Mouse (Mus musculus): ENCODE results near the gene Pfkm. TPM values are rescaled to one million over a fixed set of nuclear protein-coding genes. Genes with fewer than 3 reads are reported as not detected.

Gene Pfkm
- polyA plus RNA-seq, 1 experiment from 2014 or later, result 36.3 TPM

DNA sequence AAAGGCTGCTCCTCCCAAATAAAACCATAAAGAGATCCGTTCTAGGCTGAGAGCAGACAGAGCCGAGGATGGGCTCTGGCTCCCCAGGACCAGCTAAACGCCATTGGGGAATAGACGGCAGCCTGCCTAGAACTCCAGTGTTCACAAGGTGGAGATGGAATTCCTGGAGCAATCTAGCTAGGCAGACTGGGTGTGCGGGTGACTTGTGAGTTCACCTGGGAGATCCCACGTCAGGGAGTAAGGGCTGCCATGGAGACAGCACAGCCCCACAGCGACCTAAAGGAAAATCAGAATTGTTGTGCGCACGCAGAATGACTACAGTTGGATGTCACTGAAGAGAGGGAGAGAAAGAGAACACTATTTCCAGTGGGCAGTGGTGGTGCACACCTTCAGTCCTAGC lies 23.9 kb upstream of the Pfkm start:
- Histone ChIP-seq H3K4me1 (ENCODE audit: control insufficient read depth, insufficient read depth, low read length) (no peaks in the 10 kb centered on the region), H3K4me2 (no peak overlapping the region), H3K9me3 (ENCODE audit: control insufficient read depth, low read length) (no peaks in the 10 kb centered on the region), H3K36me3 (ENCODE audit: control insufficient read depth, insufficient read depth, low read length) (peaks cover 18% of the 10 kb centered on the region; the same call in 1 of the 2 replicates), H3K4me3 (ENCODE audit: low read depth, low read length) (no peak overlapping the region), H3K9ac (ENCODE audit: low read length) (no peak overlapping the region), H3K27me3 (ENCODE audit: control insufficient read depth, insufficient read depth, low read length) (no peaks in the 10 kb centered on the region), H3K27ac (ENCODE audit: low read depth, low read length) (no peak overlapping the region)
- DNase-seq (ENCODE audit: low spot score, missing footprints) (no peak), ATAC-seq (ENCODE audit: low FRiP score) (no peak)
- 94% methylated on average over 9 of the region's 9 CpGs for WGBS

DNA sequence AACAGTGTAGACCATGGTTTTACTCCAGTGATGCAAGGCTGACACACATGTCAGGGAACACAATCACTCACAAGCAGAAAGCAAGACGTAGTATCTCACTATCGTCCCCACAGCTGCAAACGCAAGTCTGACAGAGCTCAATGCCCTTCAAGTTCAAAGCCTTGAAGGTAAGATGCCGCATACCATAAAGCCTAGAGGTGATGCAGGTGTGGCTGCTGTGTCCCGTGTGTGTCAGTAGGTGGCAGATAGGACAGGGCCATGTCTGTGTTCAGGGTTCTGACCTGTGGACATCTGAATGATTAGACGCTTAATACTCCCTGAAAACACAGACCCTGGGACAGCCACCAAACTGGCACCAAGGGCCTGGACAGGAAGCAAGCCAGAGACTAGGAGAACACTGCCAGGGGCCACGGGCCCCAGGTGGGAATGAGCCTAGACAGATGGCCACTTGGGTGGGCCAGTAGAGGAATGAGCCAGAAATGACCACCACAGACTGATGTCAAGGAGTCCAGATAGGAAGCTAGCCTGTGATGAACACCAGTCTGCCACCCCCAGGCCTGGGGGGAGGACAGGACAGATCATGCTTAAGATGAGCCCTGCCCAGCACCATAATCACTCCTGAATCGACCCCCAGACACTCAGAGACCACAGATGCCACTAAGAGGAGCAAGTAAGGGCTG lies 22.7 kb upstream of the Pfkm start:
- DNase-seq (ENCODE audit: low spot score, missing footprints), result no peak
- Histone ChIP-seq H3K27me3 (ENCODE audit: control insufficient read depth, insufficient read depth, low read length) (no peaks in the 10 kb centered on the region), H3K4me2 (no peak overlapping the region), H3K27ac (ENCODE audit: low read depth, low read length) (no peak overlapping the region), H3K36me3 (ENCODE audit: control insufficient read depth, insufficient read depth, low read length) (peaks cover 18% of the 10 kb centered on the region; the same call in 1 of the 2 replicates), H3K9me3 (ENCODE audit: control insufficient read depth, low read length) (no peaks in the 10 kb centered on the region), H3K4me1 (ENCODE audit: control insufficient read depth, insufficient read depth, low read length) (no peaks in the 10 kb centered on the region), H3K4me3 (ENCODE audit: low read depth, low read length) (no peak overlapping the region), H3K9ac (ENCODE audit: low read length) (no peak overlapping the region)
- 92% methylated on average over 8 of the region's 8 CpGs for WGBS
- no peak for ATAC-seq (ENCODE audit: low FRiP score)

DNA sequence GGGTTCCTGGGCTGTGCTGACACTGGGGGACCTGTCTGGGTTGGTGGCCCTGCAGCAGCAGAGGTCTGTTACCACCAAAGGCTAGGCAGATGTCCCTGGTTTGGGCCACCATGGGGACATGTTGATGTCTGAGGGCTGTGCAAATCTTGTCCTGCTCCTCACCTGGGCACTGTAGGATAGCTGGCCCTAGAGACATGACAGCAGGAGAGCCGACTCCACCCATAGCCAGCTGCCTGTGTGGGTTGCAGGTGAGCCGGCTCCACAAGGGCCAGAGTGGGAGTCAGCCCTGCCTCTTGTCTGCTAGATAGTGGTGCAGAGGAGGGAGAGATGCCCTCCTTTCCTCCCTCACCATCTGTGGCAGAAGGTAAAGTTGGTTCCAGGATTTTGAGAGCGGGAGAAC lies 22.0 kb upstream of the Pfkm start:
- ATAC-seq (ENCODE audit: low FRiP score), result no peak
- no peaks in the 10 kb centered on the region for H3K4me1 ChIP-seq (ENCODE audit: control insufficient read depth, insufficient read depth, low read length)
- H3K27ac ChIP-seq (ENCODE audit: low read depth, low read length), result no peak overlapping the region
- no peak for DNase-seq (ENCODE audit: low spot score, missing footprints)
- H3K4me3 ChIP-seq (ENCODE audit: low read depth, low read length), result no peak overlapping the region
- 90% methylated on average over 3 of the region's 3 CpGs for WGBS
- H3K9ac ChIP-seq (ENCODE audit: low read length), result no peak overlapping the region
- no peak overlapping the region for H3K4me2 ChIP-seq
- peaks cover 18% of the 10 kb centered on the region; the same call in 1 of the 2 replicates for H3K36me3 ChIP-seq (ENCODE audit: control insufficient read depth, insufficient read depth, low read length)
- no peaks in the 10 kb centered on the region for H3K27me3 ChIP-seq (ENCODE audit: control insufficient read depth, insufficient read depth, low read length)
- H3K9me3 ChIP-seq (ENCODE audit: control insufficient read depth, low read length), result no peaks in the 10 kb centered on the region

DNA sequence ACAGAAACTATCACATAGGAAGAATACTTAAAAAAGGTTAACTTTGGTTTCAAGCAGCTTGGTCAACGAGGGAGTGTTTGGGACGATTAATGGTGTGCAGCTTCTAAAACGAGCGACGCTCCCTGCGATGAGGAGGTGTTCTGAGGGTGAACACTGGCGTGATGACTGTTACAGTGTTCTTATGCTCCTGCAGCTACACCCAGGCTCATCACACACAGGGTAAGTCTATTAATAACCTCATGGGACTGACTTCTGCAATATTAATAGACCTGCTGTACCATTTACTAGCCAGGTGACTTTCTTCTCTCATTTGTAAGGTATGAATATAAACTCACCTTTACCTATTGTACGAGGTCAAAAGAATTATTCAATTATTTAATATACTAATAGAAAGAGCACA lies 17.9 kb upstream of the Pfkm start:
- Histone ChIP-seq H3K36me3 (ENCODE audit: control insufficient read depth, insufficient read depth, low read length) (peaks cover 13% of the 10 kb centered on the region; the same call in 1 of the 2 replicates), H3K4me3 (ENCODE audit: low read depth, low read length) (no peak overlapping the region), H3K4me2 (no peak overlapping the region), H3K9me3 (ENCODE audit: control insufficient read depth, low read length) (no peaks in the 10 kb centered on the region), H3K27me3 (ENCODE audit: control insufficient read depth, insufficient read depth, low read length) (no peaks in the 10 kb centered on the region), H3K9ac (ENCODE audit: low read length) (no peak overlapping the region), H3K27ac (ENCODE audit: low read depth, low read length) (no peak overlapping the region), H3K4me1 (ENCODE audit: control insufficient read depth, insufficient read depth, low read length) (no peaks in the 10 kb centered on the region)
- WGBS, result 97% methylated on average over 8 of the region's 8 CpGs
- ATAC-seq (ENCODE audit: low FRiP score) (no peak), DNase-seq (ENCODE audit: low spot score, missing footprints) (no peak)

DNA sequence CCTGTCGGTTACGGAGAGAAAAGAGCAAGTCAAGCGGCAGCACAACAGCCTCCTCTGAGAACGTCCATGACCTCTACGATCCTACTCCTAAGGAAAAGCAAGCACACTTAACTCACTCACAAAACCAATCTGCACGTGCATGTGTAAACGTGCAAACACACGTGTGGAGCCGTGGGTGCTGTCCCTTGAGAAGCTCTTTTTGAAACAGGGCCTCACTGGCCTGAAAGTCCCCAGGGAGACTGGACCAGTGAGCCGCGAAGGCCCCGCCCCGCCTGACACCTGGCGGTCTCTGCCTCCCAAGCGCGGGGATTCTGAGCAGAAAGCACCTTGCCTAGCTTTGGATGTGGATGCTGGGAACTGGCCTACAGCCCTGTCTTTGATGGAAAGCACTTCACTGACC lies 17.4 kb upstream of the Pfkm start:
- WGBS, result 84% methylated on average over 16 of the region's 16 CpGs
- DNase-seq (ENCODE audit: low spot score, missing footprints) (no peak), ATAC-seq (ENCODE audit: low FRiP score) (no peak)
- H3K9ac ChIP-seq (ENCODE audit: low read length), result no peak overlapping the region
- H3K36me3 ChIP-seq (ENCODE audit: control insufficient read depth, insufficient read depth, low read length), result peaks cover 8% of the 10 kb centered on the region; the same call in 1 of the 2 replicates
- no peak overlapping the region for H3K27ac ChIP-seq (ENCODE audit: low read depth, low read length)
- no peak overlapping the region for H3K4me2 ChIP-seq
- no peaks in the 10 kb centered on the region for H3K9me3 ChIP-seq (ENCODE audit: control insufficient read depth, low read length)
- H3K4me1 ChIP-seq (ENCODE audit: control insufficient read depth, insufficient read depth, low read length), result no peaks in the 10 kb centered on the region
- no peaks in the 10 kb centered on the region for H3K27me3 ChIP-seq (ENCODE audit: control insufficient read depth, insufficient read depth, low read length)
- H3K4me3 ChIP-seq (ENCODE audit: low read depth, low read length), result no peak overlapping the region

DNA sequence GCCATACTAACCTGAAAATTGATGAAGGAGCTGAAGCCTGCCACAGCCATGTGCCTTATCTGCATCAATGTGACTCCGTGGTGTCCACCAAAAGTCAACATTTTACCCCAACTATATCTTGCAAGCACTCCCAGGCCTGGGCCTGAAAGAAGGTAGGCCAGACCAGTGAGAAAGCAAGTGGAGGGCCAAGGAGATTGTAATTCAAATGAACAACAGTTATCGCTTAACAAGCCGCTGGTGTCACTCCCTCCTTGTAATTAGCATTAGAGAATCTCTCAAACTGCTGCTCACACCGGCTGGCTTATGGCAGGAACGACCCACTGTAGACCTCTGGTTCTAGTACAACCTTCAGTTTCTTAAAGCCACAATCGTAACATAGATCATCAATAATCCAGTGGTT lies 15.5 kb upstream of the Pfkm start:
- no peaks in the 10 kb centered on the region for H3K4me1 ChIP-seq (ENCODE audit: control insufficient read depth, insufficient read depth, low read length)
- H3K4me3 ChIP-seq (ENCODE audit: low read depth, low read length), result no peak overlapping the region
- no peak overlapping the region for H3K27ac ChIP-seq (ENCODE audit: low read depth, low read length)
- WGBS, result 91% methylated on average over 6 of the region's 6 CpGs
- no peaks in the 10 kb centered on the region for H3K9me3 ChIP-seq (ENCODE audit: control insufficient read depth, low read length)
- DNase-seq (ENCODE audit: low spot score, missing footprints) (no peak), ATAC-seq (ENCODE audit: low FRiP score) (no peak)
- no peak overlapping the region for H3K4me2 ChIP-seq
- H3K27me3 ChIP-seq (ENCODE audit: control insufficient read depth, insufficient read depth, low read length), result no peaks in the 10 kb centered on the region
- H3K9ac ChIP-seq (ENCODE audit: low read length), result no peak overlapping the region
- peaks cover 4% of the 10 kb centered on the region; the same call in 1 of the 2 replicates for H3K36me3 ChIP-seq (ENCODE audit: control insufficient read depth, insufficient read depth, low read length)

DNA sequence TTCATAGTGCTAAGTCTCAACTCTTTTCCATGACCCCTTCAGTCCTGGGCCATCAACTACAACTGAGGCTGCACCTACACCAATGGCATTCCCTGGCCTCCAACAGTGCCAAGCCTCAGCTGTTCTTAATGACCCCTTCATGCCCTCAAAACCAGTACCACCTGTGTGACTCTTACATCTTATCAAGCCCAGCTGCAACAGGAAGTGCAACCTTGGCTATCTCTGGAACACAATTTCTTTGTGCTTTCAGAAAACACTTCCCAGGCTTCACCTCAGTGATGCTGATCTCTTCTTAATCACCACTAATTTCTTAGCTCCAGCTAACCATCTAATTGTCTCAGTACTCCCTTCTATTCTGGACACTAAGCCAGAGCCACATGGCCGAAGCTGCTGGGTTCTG lies 3.5 kb upstream of the Pfkm start:
- H3K4me1 ChIP-seq (ENCODE audit: control insufficient read depth, insufficient read depth, low read length), result peaks cover 15% of the 10 kb centered on the region
- no peak overlapping the region for H3K4me2 ChIP-seq
- ATAC-seq (ENCODE audit: low FRiP score) (no peak), DNase-seq (ENCODE audit: low spot score, missing footprints) (no peak)
- H3K27ac ChIP-seq (ENCODE audit: low read depth, low read length), result no peak overlapping the region
- H3K36me3 ChIP-seq (ENCODE audit: control insufficient read depth, insufficient read depth, low read length), result peaks cover 8% of the 10 kb centered on the region; the same call in 1 of the 2 replicates
- H3K9me3 ChIP-seq (ENCODE audit: control insufficient read depth, low read length), result no peaks in the 10 kb centered on the region
- H3K4me3 ChIP-seq (ENCODE audit: low read depth, low read length), result no peak overlapping the region
- H3K27me3 ChIP-seq (ENCODE audit: control insufficient read depth, insufficient read depth, low read length), result no peaks in the 10 kb centered on the region
- H3K9ac ChIP-seq (ENCODE audit: low read length), result no peak overlapping the region
- 94% methylated on average over 1 of the region's 1 CpGs for WGBS

DNA sequence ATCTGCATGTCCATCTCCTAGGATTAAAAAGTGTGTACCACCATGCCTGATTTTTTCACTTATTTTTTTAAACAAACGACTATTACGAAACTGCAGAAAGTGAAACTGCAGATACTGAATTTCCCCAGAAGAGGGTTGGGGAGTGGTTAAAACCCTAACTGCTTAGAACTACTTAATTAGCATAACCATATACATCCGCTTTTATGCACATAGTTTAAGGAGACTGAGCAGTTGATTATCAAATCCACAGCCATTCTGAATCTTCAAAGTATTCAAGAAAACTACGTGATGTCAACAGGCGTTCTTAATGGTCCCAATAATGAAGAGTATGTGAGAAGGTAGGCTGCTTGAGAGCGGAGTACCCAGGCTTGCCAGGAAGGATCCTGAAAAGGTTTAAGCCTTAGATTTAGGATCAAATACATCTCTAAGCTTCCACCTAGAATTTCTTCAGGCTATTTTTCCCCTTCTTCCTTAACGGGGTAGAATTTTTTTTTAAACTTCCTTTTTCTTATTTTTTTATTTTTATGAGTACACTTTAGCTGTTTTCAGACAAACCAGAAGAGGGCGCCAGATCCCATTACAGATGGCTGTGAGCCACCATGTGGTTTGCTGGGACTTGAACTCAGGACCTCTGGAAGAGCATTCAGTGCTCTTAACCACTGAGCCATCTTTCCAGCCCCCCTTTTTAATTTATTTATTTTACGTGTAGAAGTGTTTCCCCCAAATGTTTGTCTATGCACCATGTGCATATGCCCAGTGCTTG lies 2.8 kb upstream of the Pfkm start:
- 80% methylated on average over 9 of the region's 9 CpGs for WGBS
- ATAC-seq (ENCODE audit: low FRiP score) (no peak), DNase-seq (ENCODE audit: low spot score, missing footprints) (no peak)
- Histone ChIP-seq H3K27ac (ENCODE audit: low read depth, low read length) (no peak overlapping the region), H3K4me3 (ENCODE audit: low read depth, low read length) (no peak overlapping the region), H3K27me3 (ENCODE audit: control insufficient read depth, insufficient read depth, low read length) (no peaks in the 10 kb centered on the region), H3K9me3 (ENCODE audit: control insufficient read depth, low read length) (no peaks in the 10 kb centered on the region), H3K4me1 (ENCODE audit: control insufficient read depth, insufficient read depth, low read length) (peaks cover 16% of the 10 kb centered on the region), H3K4me2 (no peak overlapping the region), H3K36me3 (ENCODE audit: control insufficient read depth, insufficient read depth, low read length) (peaks cover 6% of the 10 kb centered on the region; the same call in 1 of the 2 replicates), H3K9ac (ENCODE audit: low read length) (no peak overlapping the region)

DNA sequence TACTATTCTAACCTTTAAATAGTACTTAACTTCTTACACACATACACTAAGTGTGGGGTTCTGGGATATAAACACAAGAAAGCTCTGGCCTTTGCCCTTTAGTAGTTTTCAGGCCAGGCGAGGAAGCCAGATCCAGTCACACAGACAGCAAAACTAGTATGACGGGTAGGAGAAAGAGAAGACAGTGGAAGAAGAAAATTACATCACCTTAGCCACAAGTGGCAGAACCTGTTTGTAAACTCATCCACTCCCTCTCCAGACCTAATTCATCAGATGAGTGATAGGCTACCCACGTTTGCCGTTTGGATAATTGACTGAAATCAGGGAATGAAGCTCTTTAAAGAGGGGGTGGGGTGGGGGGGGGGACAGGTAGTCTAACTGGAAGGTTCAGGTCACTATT lies 548 bp upstream of the Pfkm start:
- H3K27ac ChIP-seq (ENCODE audit: low read depth, low read length), result no peak overlapping the region
- peak overlapping the region; percentile 94 for H3K4me3 ChIP-seq (ENCODE audit: low read depth, low read length)
- ATAC-seq (ENCODE audit: low FRiP score) (no peak), DNase-seq (ENCODE audit: low spot score, missing footprints) (no peak)
- H3K9me3 ChIP-seq (ENCODE audit: control insufficient read depth, low read length), result no peaks in the 10 kb centered on the region
- peaks cover 16% of the 10 kb centered on the region for H3K4me1 ChIP-seq (ENCODE audit: control insufficient read depth, insufficient read depth, low read length)
- H3K9ac ChIP-seq (ENCODE audit: low read length), result peak overlapping the region; percentile 96
- 49% methylated on average over 4 of the region's 4 CpGs for WGBS
- 0 out of 2 replicates have a peak, but pooled peaks cover 4% of the 10 kb centered on the region for H3K36me3 ChIP-seq (ENCODE audit: control insufficient read depth, insufficient read depth, low read length)
- H3K27me3 ChIP-seq (ENCODE audit: control insufficient read depth, insufficient read depth, low read length), result no peaks in the 10 kb centered on the region
- H3K4me2 ChIP-seq, result peak overlapping the region; percentile 59
